Mouse (Mus musculus) gastrocnemius, adult 8-10 months (tissue): ENCODE measurements around the gene Specc1. TPM values are rescaled to one million over a fixed set of nuclear protein-coding genes. Genes with fewer than 3 reads are reported as not detected.
"Not testable (repeated sequence)": the region's sequence is repeated elsewhere in the genome, so short reads cannot be mapped to it uniquely, and the experiment has no call there.

ENCODE experiments used
- DNase-seq, 2 experiments: peaks; one replicate each; pipeline ENCODE4 v3.0.0; 2022; ENCODE audit warnings: low spot score in 2 of 2
- total RNA-seq, 4 experiments: library from RNA; stranded (reverse); gene quantifications; 2 replicates each; pipeline ENCODE4 v1.2.4; 2022

Specc1 gene
- total RNA-seq = 1 to 10 TPM; 1.5 to 2.7 (median 1.7) TPM

- peak; percentile 86 to 87 for DNase-seq
Measured at GRCm38 (mm10) chr11:61956572-61957295, at the start of gene Specc1. Gene Specc1, plus strand, starts transcription at chr11:61956763.

DNA sequence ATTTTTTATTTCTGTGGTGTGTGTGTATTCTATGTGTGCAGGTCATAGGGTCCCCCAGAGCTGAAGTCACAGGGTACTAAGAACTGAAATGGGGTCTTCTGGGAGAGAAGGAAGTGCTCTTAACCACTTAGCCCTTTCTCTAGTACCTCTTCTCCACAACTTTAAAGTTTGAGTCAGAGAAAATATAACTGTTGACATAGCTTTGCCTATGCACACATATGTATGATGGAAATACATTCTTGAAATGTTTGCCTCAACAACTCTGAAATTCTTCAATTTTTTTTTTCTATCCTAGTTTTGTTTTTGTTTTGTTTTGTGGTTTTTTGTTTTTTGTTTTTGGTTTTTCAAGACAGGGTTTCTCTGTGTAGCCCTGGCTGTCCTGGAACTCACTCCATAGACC, 48.2 kb upstream of the Specc1 start:
- DNase-seq = no peak

DNA sequence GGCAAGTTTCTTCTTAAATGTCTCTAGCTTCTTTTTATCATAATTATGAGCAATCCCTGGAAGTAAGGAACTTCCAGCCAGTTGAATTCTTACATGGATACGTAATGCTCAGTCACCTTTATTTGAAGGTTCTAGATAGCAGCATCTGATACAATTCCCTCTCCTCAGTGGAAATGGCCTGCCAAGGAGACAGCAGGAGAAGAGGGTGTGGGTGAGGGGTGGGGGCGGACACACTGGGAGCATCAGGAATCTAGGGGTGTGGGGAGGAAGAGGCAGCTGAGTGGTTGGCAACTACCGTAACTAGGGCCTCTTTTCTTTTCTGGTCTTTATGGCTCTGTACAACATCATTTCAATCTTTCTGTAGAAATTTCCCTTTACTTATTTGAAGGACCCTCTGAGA, 36.9 kb upstream of the Specc1 start:
- no peak for DNase-seq

DNA sequence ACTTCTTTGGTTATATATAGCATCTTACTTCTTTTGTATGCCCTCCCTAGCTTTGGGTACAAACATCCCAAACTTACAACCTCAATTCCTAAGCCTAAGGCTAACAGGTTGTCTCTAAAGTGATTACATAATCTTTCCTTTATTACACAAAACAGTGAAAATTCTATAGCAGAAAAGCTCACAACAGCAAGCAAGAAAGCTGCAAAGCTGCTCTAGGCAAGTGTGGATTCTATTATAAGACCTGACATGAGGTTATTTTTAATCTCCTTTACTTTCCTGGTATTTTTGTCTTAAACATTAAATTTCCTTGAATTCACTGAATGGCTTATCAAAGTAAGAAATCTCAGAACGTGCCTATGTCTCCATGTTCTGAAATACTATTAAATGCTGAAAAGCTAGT, 33.3 kb upstream of the Specc1 start:
- no peak for DNase-seq

- no peak for DNase-seq
Measured at GRCm38 (mm10) chr11:61929323-61930097, 27.1 kb upstream of the Specc1 start.

- peak; percentile 91 to 94 for DNase-seq
Measured at GRCm38 (mm10) chr11:61930098-61930517, 26.5 kb upstream of the Specc1 start, which contains the start of gene Akap10. Gene Akap10, minus strand, starts transcription at chr11:61930252.

DNA sequence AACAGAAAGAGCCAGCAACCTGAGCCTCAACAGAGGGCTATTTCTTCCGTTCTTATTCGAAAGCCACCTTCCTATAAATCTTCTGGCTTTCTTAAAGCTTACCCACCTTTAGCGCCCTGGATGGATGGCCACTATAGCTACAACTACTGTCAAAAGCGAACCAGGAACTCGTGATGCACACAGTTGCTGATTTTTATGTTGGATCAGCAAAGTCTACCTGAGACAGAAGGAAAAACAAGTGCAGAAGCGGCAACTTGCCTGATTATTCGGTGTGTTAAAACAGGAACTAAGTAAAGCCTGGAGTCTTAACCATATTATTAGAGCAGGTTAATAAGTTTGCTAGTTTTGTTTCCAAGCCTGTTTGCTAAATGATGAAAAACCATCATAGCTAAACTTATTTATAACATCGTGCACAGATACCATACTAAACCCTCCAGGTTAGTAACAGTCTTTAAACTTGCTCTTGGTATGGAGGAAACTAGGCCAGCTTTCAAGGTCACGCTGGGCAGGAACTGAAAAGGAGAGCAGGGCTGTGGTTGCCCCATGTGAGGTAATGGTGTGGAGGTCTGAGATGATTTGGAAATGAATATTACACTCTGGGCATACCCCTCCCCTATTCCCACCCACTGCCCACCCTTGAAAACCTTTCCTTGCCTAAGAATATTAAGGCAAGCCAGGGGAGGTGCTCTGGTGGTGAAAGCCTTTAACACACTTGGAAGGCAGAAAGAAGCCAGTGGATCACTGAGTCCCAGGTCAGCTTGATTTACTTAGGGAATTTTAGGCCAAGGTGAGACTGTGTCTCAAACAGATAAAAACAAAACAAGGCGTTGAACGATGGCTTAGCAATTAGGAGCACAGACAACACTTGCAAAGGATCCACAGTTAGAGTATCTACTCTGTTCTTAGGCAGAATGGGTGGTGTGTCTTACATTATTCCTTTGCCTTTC, 25.6 kb upstream of the Specc1 start:
- no peak for DNase-seq

GRCm38 (mm10) chr11:61937761-61938160, 18.8 kb upstream of the Specc1 start:
- no peak for DNase-seq

GRCm38 (mm10) chr11:61942903-61943302, 13.7 kb upstream of the Specc1 start:
- DNase-seq = no peak

DNA sequence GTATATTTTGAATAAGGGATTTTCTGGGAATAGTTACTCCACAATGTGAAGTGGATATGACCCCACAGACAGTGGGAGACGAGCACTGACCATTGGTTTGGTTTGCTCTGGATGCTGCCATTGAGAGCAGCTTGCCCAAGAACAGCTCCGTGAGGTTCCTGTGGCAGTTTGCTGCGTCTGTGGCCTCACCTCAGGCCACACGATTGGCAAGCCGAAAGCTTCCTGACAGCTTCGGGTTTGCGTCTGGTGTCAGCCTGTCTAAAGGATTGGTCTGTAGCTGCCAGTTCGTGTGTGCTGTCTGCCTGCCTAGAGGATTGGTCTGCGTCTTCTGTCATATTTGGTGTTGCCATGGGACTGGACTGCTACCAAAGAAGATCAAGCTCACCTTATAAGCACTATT, 12.1 kb upstream of the Specc1 start:
- DNase-seq = no peak

DNA sequence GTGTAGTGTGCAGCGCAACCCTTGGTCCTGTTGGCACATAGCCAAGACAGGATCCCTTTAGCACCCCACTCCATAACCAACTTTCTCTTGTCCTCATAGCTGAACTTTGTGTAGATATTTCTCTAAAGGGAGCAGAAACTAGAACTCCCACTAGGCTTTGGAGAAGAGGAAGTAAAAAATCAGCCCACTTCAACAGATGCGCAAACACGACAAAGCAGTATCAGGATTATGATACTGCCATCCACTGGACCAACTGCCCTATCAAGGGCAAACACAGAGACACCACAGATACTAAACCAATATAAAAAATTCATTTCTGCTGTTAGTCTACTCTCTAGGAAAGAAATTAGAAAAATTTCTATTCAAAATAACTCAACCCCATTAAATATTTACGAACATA, 10.0 kb upstream of the Specc1 start:
- DNase-seq = no peak

- peak in 1 of 2 experiments; percentile 6 for DNase-seq
Measured at GRCm38 (mm10) chr11:61949315-61949714, 7.2 kb upstream of the Specc1 start.

- DNase-seq = peak; percentile 45 to 51
Measured at GRCm38 (mm10) chr11:61950632-61951031, 5.9 kb upstream of the Specc1 start.

GRCm38 (mm10) chr11:61955136-61955535, 1.4 kb upstream of the Specc1 start:
- DNase-seq = no peak

GRCm38 (mm10) chr11:61955951-61956350, 612 bp upstream of the Specc1 start:
- DNase-seq = no peak

DNA sequence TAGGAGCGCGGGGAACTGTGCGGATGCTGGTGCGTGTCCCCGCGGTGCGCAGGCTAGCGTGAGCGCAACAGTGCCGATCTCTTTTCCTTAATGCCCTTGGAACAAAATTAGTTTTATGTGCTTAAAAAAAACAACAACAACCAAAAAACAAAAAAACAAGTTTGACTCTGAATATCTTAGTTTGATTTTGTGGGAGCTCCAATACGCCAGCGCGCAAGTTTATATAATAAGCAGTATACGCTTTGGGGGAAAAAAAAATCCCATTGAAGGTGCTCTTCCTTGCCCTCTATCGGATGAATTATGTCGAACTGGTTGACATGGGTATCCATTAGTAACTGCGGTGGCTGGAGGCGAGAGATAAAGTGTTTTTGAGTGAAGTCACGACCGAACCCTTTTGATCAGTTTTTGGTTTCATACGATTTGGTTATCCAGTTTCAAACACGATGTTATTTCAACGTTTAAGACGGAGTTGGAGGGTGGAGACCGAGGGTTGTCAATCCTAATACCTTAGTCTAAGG, 792 bp downstream of the Specc1 start:
- DNase-seq = no peak

DNA sequence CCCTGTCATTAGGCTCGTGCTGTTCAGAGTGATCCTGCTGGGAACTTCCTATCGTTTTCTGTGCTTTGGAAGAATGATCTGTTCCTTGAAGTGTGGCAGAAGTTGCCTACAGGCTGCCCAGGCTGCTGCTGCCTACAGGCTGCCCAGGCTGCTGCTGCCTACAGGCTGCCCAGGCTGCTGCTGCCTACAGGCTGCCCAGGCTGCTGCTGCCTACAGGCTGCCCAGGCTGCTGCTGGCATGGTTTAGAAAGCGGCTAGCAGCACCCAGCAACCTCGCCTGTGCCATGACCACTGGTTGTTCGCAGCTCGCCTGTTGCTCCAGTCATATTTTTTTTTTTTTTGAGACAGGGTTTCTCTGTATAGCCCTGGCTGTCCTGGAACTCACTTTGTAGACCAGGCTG, 2.1 kb downstream of the Specc1 start:
- DNase-seq = not testable (repeated sequence)

- DNase-seq = no peak
Measured at GRCm38 (mm10) chr11:61960096-61960495, 3.5 kb downstream of the Specc1 start.

DNA sequence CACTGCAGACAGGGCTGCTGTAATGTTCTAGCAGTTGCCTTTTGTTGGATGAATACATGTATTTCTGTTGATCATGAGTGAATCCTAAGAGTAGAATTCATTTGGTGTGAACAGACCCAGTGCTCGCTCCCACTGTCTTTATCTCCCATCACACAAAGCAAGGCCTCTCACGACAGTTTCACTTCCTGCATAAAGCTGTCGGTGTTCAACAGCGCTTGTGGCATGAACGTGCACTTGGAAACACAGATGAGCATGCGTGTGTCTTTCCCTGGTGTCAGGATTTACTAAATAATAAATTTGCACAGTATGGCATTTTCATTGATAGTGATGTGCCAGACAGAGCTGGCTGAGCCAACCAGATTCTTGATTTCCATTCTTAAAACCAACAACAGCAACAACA, 6.1 kb downstream of the Specc1 start:
- DNase-seq = no peak

- DNase-seq = no peak
Measured at GRCm38 (mm10) chr11:61963193-61963592, 6.6 kb downstream of the Specc1 start.

- no peak for DNase-seq
Measured at GRCm38 (mm10) chr11:61964611-61965010, 8.0 kb downstream of the Specc1 start.
